In the genomic region with DNA sequence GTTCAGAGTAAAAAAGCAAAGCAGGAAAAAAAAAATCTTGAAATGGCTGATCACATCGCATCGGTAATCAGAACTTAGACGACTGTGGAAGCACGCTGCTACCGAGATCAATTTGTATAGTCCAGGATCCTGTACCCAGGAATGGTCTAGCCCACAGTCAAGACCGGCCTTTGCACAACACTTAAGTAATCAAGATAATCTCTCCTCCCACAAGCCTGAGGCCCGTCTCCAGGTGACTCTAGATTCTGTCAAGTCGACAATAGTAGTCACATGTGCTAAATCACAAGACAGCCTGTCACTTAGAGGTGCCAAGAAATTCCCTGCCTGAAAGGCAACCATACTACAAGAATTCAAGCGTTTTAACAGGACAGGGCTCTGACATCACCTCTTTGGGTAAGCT, we compare ENCODE assay signal across 7 mouse cellular contexts. TPM values are rescaled to one million over a fixed set of nuclear protein-coding genes. Genes with fewer than 3 reads are reported as not detected.
DNase-seq lines count a peak whose midpoint lies in the region; ATAC-seq and TF ChIP-seq lines count a peak whose summit lies in the region.

A gene (minus strand): TSS at position 159 of the 400 bp plus-strand sequence.

- no peak for TF ChIP-seq CTCF in left cerebral cortex, adult 2 months (IDR thresholded peaks at IDR 0.05)

- H3K9ac ChIP-seq in embryonic facial prominence, embryonic 14.5 days (ENCODE audit: low read depth, low read length): peak within 1 kb of the TSS; percentile 61
- H3K9ac ChIP-seq in intestine, embryonic 16.5 days (ENCODE audit: low read depth, low read length): peak within 1 kb of the TSS; percentile 60
- peak within 1 kb of the TSS; percentile 80 for H3K9ac ChIP-seq in midbrain, embryonic 15.5 days

- H3K36me3 ChIP-seq in embryonic facial prominence, embryonic 14.5 days (ENCODE audit: control insufficient read depth, insufficient read depth, low read length): no peaks in the 10 kb centered on the region
- no peaks in the 10 kb centered on the region for H3K36me3 ChIP-seq in intestine, embryonic 16.5 days (ENCODE audit: control insufficient read depth, insufficient read depth, low read length)
- H3K36me3 ChIP-seq in midbrain, embryonic 15.5 days (replicated peaks): no peaks in the 10 kb centered on the region

- peak within 1 kb of the TSS; percentile 82 for H3K4me3 ChIP-seq in left cerebral cortex, adult 2 months
- H3K4me3 ChIP-seq in embryonic facial prominence, embryonic 14.5 days (ENCODE audit: low read depth, low read length): peak within 1 kb of the TSS; percentile 51
- peak within 1 kb of the TSS; percentile 50 for H3K4me3 ChIP-seq in intestine, embryonic 16.5 days (ENCODE audit: low read length)
- H3K4me3 ChIP-seq in midbrain, embryonic 15.5 days: peak within 1 kb of the TSS; percentile 63

- H3K27me3 ChIP-seq in embryonic facial prominence, embryonic 14.5 days (replicated peaks; ENCODE audit: control insufficient read depth, insufficient read depth, low read length): peaks cover 17% of the 10 kb centered on the region
- H3K27me3 ChIP-seq in intestine, embryonic 16.5 days (replicated peaks; ENCODE audit: control insufficient read depth, insufficient read depth, low read length): peaks cover 12% of the 10 kb centered on the region
- H3K27me3 ChIP-seq in midbrain, embryonic 15.5 days (replicated peaks): peaks cover 16% of the 10 kb centered on the region; the same call in 1 of the 2 replicates

- ATAC-seq in embryonic facial prominence, embryonic 14.5 days (ENCODE audit: low read depth): no peak
- ATAC-seq in intestine, embryonic 16.5 days: peak; percentile 88
- ATAC-seq in midbrain, embryonic 15.5 days (replicated peaks): no peak

- peak within 1 kb of the TSS; percentile 96 for H3K27ac ChIP-seq in left cerebral cortex, adult 2 months
- H3K27ac ChIP-seq in embryonic facial prominence, embryonic 14.5 days (replicated peaks; ENCODE audit: low read depth, low read length): no peak within 1 kb of the TSS
- no peak within 1 kb of the TSS for H3K27ac ChIP-seq in intestine, embryonic 16.5 days (ENCODE audit: low read length)
- peak within 1 kb of the TSS; percentile 92 for H3K27ac ChIP-seq in midbrain, embryonic 15.5 days

- no peak for DNase-seq in left cerebral cortex, adult 2 months (ENCODE audit: extremely low spot score in 1 of 2, low spot score in 2 of 2)
- no peak for DNase-seq in left cerebral cortex, adult 9 months (ENCODE audit: low spot score in 2 of 2)
- DNase-seq in embryonic facial prominence, embryonic 14.5 days (ENCODE audit: low spot score): no peak
- no peak for DNase-seq in spleen, postnatal 36 days (ENCODE audit: low spot score in 2 of 2)
- no peak for DNase-seq in thymus, postnatal 0 days (ENCODE audit: low spot score)

- no peaks in the 10 kb centered on the region for H3K9me3 ChIP-seq in embryonic facial prominence, embryonic 14.5 days (ENCODE audit: control insufficient read depth, low read length)
- peaks cover 4% of the 10 kb centered on the region; the same call in 1 of the 2 replicates for H3K9me3 ChIP-seq in intestine, embryonic 16.5 days (ENCODE audit: control insufficient read depth, low read length)
- H3K9me3 ChIP-seq in midbrain, embryonic 15.5 days: no peaks in the 10 kb centered on the region

- 53% methylated on average over 9 of the region's 9 CpGs for WGBS in embryonic facial prominence, embryonic 14.5 days
- WGBS in intestine, embryonic 16.5 days: 45% methylated on average over 9 of the region's 9 CpGs
- WGBS in midbrain, embryonic 15.5 days: 54% methylated on average over 9 of the region's 9 CpGs

- H3K4me1 ChIP-seq in embryonic facial prominence, embryonic 14.5 days (ENCODE audit: control insufficient read depth, insufficient read depth, low read length): 0 out of 2 replicates have a peak, but pooled peaks cover 4% of the 10 kb centered on the region
- H3K4me1 ChIP-seq in intestine, embryonic 16.5 days (ENCODE audit: control insufficient read depth, insufficient read depth, low read length): 0 out of 2 replicates have a peak, but pooled peaks cover 5% of the 10 kb centered on the region
- peaks cover 16% of the 10 kb centered on the region for H3K4me1 ChIP-seq in midbrain, embryonic 15.5 days

- H3K4me2 ChIP-seq in embryonic facial prominence, embryonic 14.5 days (ENCODE audit: low read depth, low read length): peak within 1 kb of the TSS; percentile 96
- H3K4me2 ChIP-seq in intestine, embryonic 16.5 days (ENCODE audit: low read depth, low read length): peak within 1 kb of the TSS; percentile 91
- peak within 1 kb of the TSS; percentile 89 for H3K4me2 ChIP-seq in midbrain, embryonic 15.5 days

- intact Hi-C loops in left cerebral cortex, adult 2 months (cut with DNase I): loop anchor here (10.0 kb wide), 1 partner anchor 696 kb away; no protein-coding TSS in a partner anchor

RNA-seq across cellular contexts. Expression of the gene that starts here (rescaled TPM):
- total RNA-seq in left cerebral cortex, adult 2 months (2021): 100 to 1,000 TPM; 170 to 185 TPM
- polyA plus RNA-seq in embryonic facial prominence, embryonic 14.5 days (2014; fragmentation: Nextera tagmentation; extraction: Ambion mirVana): 0.67 and 0.80 TPM in 2 replicates
- polyA plus RNA-seq in intestine, embryonic 16.5 days (2015; fragmentation: Nextera tagmentation; extraction: Ambion mirVana): 0.46 and 0.47 TPM in 2 replicates
- 5.2 and 5.7 TPM in 2 replicates for polyA plus RNA-seq in midbrain, embryonic 15.5 days (2015; fragmentation: Nextera tagmentation; extraction: Ambion mirVana)
- polyA plus RNA-seq in thymus, postnatal 0 days (2015; fragmentation: Nextera tagmentation; extraction: Ambion mirVana): 3.4 and 3.6 TPM in 2 replicates

Comparison
In these comparisons a context has a peak if more than half of its experiments do, and no peak if none do; other contexts are left out.
1. Peak in ATAC-seq, H3K4me3 ChIP-seq, H3K9ac ChIP-seq and H3K4me2 ChIP-seq in intestine, embryonic 16.5 days; RNA of the gene not detected or under 1 TPM.
2. H3K27ac ChIP-seq: peak in left cerebral cortex, adult 2 months (single experiment) and midbrain, embryonic 15.5 days (single experiment); none in embryonic facial prominence, embryonic 14.5 days (single experiment) and intestine, embryonic 16.5 days (single experiment).
3. Peak in every context shown above with its lines, with median percentiles within 50 percentile points of each other: H3K4me3 ChIP-seq, H3K4me2 ChIP-seq and H3K9ac ChIP-seq.